Mouse (Mus musculus) bone marrow macrophage, adult 2 months (primary cell): ENCODE results near the gene Fam69b. TPM values are rescaled to one million over a fixed set of nuclear protein-coding genes. Genes with fewer than 3 reads are reported as not detected.
A peak's percentile ranks its signal among the peaks of the same experiment; 100 is the strongest.
"Not testable (repeated sequence)": the region's sequence is repeated elsewhere in the genome, so short reads cannot be mapped to it uniquely, and the experiment has no call there.

Source experiments
- H3K27ac ChIP-seq: 2 replicates; pipeline ENCODE4 v1.5.1; 2012; ENCODE audit warnings: low read depth, low read length; ENCODE audit not compliant: insufficient read depth
- H3K4me1 ChIP-seq: 2 replicates; pipeline ENCODE4 v1.6.1; 2012; ENCODE audit warnings: low read length; ENCODE audit not compliant: control insufficient read depth, insufficient read depth
- H3K4me3 ChIP-seq: 2 replicates; pipeline ENCODE4 v1.5.1; 2012; ENCODE audit warnings: mild to moderate bottlenecking, low read length, moderate library complexity; ENCODE audit not compliant: insufficient read depth
- CTCF ChIP-seq: IDR thresholded peaks from 2 replicates; pipeline ENCODE4 v1.5.1; 2012; ENCODE audit warnings: low read depth, mild to moderate bottlenecking, low read length, moderate library complexity
- POLR2A ChIP-seq: IDR thresholded peaks from 2 replicates; pipeline ENCODE4 v1.6.1; 2012; ENCODE audit warnings: mild to moderate bottlenecking, low read depth, low read length, borderline replicate concordance
- polyA plus RNA-seq: library from polyadenylated mRNA; stranded (reverse); fragments of >200 nt; gene quantifications from 2 replicates; pipeline ENCODE4 v1.2.4, GENCODE M21; 2012; ENCODE audit not compliant: missing spikeins, insufficient read depth, insufficient read length

The Fam69b gene
- polyA plus RNA-seq, 1 experiment, result not detected

DNA sequence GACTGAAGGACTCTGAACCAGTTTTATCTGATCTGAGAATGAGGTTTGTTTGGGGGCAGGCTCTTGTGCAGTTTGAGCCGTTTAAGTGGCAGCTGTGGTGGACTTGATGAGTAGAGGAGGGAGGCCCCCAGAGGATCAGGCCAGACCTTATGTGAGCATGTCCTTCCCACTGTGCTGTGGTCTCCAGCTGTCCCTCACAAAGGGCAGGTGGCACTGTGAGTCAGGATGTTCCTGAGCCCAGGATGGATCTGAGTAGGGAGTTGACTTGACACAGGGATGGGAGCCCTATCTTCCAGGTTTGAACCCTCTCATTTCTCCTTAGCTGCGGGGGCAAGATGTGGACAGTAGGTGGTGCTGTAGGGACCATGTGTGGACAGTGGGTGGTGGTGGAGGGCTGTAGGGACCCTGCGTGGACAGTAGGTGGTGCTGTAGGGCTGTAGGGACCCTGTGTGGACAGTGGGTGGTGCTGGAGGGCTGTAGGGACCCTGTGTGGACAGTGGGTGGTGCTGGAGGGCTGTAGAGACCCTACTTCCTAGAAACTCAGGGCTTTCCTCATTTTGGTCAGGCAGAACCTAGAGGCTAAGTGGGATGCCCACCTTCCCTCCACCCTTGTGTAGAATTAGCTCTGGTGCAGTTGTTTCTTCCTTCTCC, 18.5 kb downstream of the Fam69b start:
- H3K27ac ChIP-seq, result no peak overlapping the region
- TF ChIP-seq POLR2A, result no peak
- TF ChIP-seq CTCF, result peak; percentile 100
- no peak overlapping the region for H3K4me3 ChIP-seq
- H3K4me1 ChIP-seq, result peaks cover 45% of the 10 kb centered on the region

- TF ChIP-seq POLR2A, result no peak
- no peak for TF ChIP-seq CTCF
- Histone ChIP-seq H3K27ac (no peak overlapping the region), H3K4me1 (peaks cover 72% of the 10 kb centered on the region), H3K4me3 (no peak overlapping the region)
Observed at GRCm38 (mm10) chr2:26654687-26655086, 26.4 kb downstream of the Fam69b start.

DNA sequence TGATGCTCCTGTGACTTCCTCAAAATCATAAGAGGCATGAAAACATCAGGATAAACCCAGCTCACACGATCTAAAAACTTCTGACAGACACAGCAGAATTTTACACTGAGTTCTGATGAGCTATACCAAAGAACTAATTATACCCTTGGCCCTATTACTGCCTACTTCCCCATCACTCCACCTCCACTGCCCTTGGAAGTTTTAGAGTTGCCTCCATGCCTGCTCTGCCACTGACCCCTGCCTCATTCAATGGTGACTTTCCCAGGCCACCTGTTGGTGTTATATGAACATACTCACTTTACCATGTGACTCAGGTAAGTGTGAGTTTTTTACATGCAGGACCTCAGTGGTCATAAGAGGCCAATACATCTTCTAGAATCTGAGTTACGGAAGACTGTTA, 29.2 kb downstream of the Fam69b start:
- Histone ChIP-seq H3K4me3 (no peak overlapping the region), H3K27ac (peak overlapping the region; percentile 98), H3K4me1 (peaks cover 53% of the 10 kb centered on the region)
- TF ChIP-seq CTCF, result no peak
- TF ChIP-seq POLR2A, result no peak

DNA sequence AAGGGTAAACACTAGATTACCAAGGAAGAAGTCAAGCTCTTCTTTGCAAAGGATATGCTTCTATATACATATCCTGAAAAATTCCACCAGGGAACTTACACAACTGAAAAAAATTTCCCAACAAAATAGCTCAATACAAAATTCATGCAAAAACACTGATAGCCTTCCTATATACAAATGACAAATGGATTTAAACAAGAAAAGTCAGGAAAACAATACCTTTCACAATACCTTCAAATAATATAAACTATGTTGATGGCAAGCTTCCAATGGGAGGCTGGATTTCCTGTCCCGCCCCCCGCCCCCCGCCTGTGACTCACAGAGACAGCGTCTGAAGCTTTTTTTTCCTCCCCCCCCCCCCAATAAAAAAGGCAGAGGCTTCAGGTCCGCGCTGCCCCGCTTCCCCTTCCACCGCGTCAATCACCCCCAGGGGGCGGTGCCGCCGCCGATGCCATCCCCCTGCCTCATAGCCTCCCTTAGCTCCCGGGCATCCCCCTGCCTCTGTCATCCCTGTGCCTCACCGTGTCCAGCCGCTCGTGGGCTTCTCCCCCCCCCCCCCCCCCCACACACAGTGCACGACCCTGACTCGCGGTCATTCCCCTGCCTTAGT, 33.0 kb downstream of the Fam69b start:
- peak overlapping the region; percentile 45; the same call in 1 of the 2 replicates for H3K27ac ChIP-seq
- no peak overlapping the region; the same call in 1 of the 2 replicates for H3K4me3 ChIP-seq
- peaks cover 36% of the 10 kb centered on the region for H3K4me1 ChIP-seq
- TF ChIP-seq CTCF, result no peak
- TF ChIP-seq POLR2A, result no peak

DNA sequence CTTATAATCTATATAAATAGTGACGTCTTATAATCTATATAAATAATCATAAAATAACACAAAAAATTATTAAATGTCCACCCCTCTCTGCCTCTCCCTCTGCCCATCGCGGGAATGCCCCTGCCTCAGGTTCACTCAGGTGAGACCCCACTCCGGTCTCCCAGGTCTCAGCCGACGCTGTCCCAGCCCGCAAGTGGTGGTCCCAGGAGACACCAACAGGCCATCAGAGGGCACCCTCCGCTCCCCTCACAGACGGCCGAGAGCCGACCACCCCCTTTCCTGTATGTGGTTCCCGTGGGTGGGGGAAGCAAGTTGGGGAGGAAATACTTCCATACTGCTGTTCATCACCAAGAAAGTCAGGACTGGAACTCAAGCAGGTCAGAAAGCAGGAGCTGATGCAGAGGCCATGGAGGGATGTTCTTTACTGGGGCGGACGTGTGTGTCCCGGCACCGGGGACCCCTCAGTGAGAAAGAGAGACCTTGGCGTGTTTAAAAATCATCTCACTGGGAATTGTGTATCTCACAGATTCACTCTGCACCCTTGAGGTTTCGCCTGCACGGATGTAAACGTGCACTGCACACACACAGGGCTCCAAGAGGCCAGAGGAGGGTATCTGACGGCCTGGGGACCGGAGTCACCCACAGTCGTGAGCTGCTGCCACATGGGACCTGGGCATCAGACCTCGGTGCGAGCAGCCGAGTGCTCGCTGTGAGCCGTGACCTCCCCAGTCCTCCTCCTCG, 33.7 kb downstream of the Fam69b start:
- H3K27ac ChIP-seq, result no peak overlapping the region
- no peak for TF ChIP-seq CTCF
- no peak for TF ChIP-seq POLR2A
- H3K4me3 ChIP-seq, result peak overlapping the region; percentile 11; the same call in 1 of the 2 replicates
- H3K4me1 ChIP-seq, result peaks cover 30% of the 10 kb centered on the region

GRCm38 (mm10) chr2:26662509-26662882, 34.2 kb downstream of the Fam69b start:
- Histone ChIP-seq H3K4me3 (no peak overlapping the region), H3K27ac (no peak overlapping the region), H3K4me1 (peaks cover 27% of the 10 kb centered on the region)
- TF ChIP-seq POLR2A (no peak), CTCF (no peak)

- no peak overlapping the region for H3K4me3 ChIP-seq
- H3K4me1 ChIP-seq, result peaks cover 24% of the 10 kb centered on the region
- no peak overlapping the region for H3K27ac ChIP-seq
- TF ChIP-seq CTCF (no peak), POLR2A (no peak)
Observed at GRCm38 (mm10) chr2:26663112-26663511, 34.9 kb downstream of the Fam69b start.

GRCm38 (mm10) chr2:26663551-26663950, 35.3 kb downstream of the Fam69b start:
- TF ChIP-seq CTCF, result peak; percentile 45; the same call in 1 of the 2 replicates
- H3K4me3 ChIP-seq, H3K27ac ChIP-seq: not testable (repeated sequence)
- peaks cover 21% of the 10 kb centered on the region for H3K4me1 ChIP-seq

- Histone ChIP-seq H3K27ac (no peak overlapping the region), H3K4me1 (peaks cover 5% of the 10 kb centered on the region), H3K4me3 (no peak overlapping the region)
- TF ChIP-seq POLR2A (no peak), CTCF (no peak)
Observed at GRCm38 (mm10) chr2:26668746-26669145, 40.5 kb downstream of the Fam69b start.

- H3K4me3 ChIP-seq, result no peak within 1 kb of the TSS
Observed at GRCm38 (mm10) chr2:26671182-26671581, 42.9 kb downstream of the Fam69b start, which contains the start of gene Lcn4. Gene Lcn4 (minus strand): TSS chr2:26671282.

More at GRCm38 (mm10) chr2:26671182-26671581, 42.9 kb downstream of the Fam69b start, which contains the start of gene Lcn4:
- peaks cover 5% of the 10 kb centered on the region for H3K4me1 ChIP-seq
- TF ChIP-seq POLR2A, result no peak
- TF ChIP-seq CTCF, result no peak
- no peak within 1 kb of the TSS for H3K27ac ChIP-seq

Other genes with a start within 250 kb of the Fam69b start
- 16.3 and 18.3 TPM in 2 replicates for gene Snapc4, start 247.8 kb upstream of the Fam69b start, polyA plus RNA-seq
- gene Entr1, start 239.1 kb upstream of the Fam69b start, polyA plus RNA-seq, result 61.5 and 70.4 TPM in 2 replicates
- 38.5 and 51.6 TPM in 2 replicates for gene Pmpca, start 239.1 kb upstream of the Fam69b start, polyA plus RNA-seq
- gene Inpp5e, start 219.3 kb upstream of the Fam69b start, polyA plus RNA-seq, result 19.0 and 20.6 TPM in 2 replicates
- 26.4 and 41.7 TPM in 2 replicates for gene Sec16a, start 183.2 kb upstream of the Fam69b start, polyA plus RNA-seq
- gene Notch1, start 111.8 kb upstream of the Fam69b start, polyA plus RNA-seq, result 27.6 and 36.4 TPM in 2 replicates
- gene Egfl7, start 48.4 kb upstream of the Fam69b start, polyA plus RNA-seq, result 1.5 TPM in 1 of 2 replicates, not detected in the other
- not detected in 2 replicates for gene Gm20532, start 41.8 kb upstream of the Fam69b start, polyA plus RNA-seq
- 35.3 and 38.5 TPM in 2 replicates for gene Agpat2, start 24.0 kb upstream of the Fam69b start, polyA plus RNA-seq
- not detected in 2 replicates for gene Lcn4, start 42.8 kb downstream of the Fam69b start, polyA plus RNA-seq
- not detected in 2 replicates for gene Abo, start 236.5 kb downstream of the Fam69b start, polyA plus RNA-seq